Mouse (Mus musculus): Measurements from ENCODE around the gene Eif4e. TPM values are rescaled to one million over a fixed set of nuclear protein-coding genes. Genes with fewer than 3 reads are reported as not detected.
"Not testable (repeated sequence)": the region's sequence is repeated elsewhere in the genome, so short reads cannot be mapped to it uniquely, and the experiment has no call there.

Eif4e gene
- total RNA-seq, 2 experiments from 2014 or later = 119 to 137 TPM

DNA sequence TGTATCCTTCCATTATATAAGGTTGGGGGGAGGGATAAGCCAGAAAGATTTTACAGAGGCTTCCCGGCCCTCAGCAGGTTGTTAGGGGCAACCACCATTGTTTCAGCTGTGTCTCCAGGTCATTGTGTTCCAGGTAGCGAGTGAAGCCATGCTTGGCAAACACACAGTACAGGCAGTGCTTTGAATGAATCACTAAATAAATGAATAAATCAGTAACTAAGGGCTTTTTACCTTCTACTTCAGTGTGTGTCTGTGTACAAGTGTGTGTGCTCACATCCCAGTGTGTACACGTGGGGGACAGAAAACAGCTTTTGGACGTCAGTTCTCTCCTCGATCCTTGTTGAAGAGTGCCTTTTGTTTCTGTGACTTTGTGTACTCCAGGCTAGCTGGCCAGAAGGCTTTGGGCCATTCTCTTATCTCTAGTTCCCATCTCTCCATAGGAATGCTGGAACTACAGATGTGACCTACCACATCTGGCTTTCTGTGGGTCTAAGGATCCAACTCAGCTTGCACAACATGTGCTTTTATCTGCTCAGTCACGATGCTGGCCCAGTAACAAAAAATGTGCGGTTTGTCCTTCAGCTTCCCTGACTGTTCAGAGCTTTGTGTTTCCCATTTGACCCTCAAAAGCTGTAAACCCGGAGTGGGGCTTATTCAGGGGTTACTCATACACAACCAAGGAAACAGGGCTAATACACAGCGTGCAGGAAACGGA lies 10.2 kb upstream of the Eif4e start:
- no peak for DNase-seq (ENCODE audit: low spot score)

DNA sequence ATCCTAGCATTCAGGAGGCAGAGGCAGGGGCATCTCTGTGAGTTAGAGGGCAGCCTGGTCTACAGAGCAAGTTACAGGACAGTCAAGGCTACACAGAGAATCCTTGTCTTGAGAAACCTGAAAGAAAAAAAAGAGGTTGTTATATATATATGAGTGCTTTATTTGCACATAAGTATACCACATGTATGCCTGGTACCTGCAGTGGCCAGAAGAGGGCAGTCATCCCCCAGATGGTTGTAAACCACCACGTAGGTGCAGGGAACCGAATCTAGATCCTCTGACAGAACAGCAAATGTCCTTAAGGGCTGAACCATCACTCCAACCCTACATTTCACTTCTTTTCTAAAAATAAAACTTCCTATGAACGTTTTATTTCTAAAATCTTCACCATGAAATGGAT lies 8.1 kb upstream of the Eif4e start:
- no peak for DNase-seq (ENCODE audit: low spot score)

DNA sequence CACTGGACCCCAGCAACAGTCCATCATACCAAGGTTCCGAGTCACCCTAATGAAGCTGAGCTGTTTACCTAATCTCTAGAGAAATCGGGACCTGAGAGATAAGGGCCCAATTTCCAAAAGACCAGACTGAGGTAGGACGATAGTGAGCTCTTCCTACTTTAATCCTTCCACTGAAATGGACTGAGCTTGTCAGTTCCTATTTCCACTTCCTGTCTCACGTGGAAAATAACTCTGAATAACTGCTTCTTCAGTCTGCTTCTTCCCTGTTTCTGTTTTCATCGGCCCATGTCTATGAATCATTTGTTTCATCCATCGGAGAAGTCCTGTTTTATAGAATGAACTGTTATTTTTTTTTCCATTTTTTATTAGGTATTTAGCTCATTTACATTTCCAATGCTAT lies 6.8 kb upstream of the Eif4e start:
- DNase-seq (ENCODE audit: low spot score) = no peak

DNA sequence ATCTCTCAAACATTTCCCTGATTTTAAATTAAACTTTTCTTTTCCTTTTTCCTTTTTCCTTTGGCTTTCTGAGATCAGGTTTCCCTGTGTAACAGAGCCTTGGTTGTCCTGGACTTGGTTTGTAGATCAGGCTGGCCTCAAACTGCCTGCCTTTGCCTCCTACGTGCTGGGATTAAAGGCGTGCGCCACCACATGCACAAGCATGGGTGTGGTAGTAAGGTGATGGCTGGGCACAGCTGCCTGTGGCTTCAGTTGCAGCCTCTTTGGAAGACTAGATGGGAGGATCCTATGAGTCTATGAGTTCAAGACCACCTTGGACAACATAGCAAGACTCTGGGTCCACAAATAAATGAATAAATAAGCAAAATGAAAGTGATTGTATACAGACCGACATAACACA lies 2.0 kb upstream of the Eif4e start:
- DNase-seq (ENCODE audit: low spot score) = no peak

DNA sequence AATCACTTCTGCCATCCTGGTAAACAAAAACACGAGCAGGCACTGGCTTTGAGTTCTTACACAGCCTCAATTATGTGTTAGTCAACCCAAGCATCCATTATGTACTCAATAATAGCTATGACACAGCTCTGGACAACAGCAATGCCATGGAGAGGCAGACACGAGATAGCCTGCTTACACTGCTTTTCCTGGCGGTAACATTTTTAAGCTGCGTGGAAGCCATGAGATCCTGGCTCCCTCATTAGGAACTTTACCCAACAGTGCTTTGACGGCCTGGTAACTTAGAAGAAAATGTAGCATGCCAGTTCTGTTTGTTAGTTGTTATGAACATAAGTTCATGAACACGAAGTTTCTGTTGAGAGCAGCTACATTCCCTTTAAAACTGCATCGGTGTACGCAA lies 485 bp upstream of the Eif4e start:
- no peak for DNase-seq (ENCODE audit: low spot score)

DNA sequence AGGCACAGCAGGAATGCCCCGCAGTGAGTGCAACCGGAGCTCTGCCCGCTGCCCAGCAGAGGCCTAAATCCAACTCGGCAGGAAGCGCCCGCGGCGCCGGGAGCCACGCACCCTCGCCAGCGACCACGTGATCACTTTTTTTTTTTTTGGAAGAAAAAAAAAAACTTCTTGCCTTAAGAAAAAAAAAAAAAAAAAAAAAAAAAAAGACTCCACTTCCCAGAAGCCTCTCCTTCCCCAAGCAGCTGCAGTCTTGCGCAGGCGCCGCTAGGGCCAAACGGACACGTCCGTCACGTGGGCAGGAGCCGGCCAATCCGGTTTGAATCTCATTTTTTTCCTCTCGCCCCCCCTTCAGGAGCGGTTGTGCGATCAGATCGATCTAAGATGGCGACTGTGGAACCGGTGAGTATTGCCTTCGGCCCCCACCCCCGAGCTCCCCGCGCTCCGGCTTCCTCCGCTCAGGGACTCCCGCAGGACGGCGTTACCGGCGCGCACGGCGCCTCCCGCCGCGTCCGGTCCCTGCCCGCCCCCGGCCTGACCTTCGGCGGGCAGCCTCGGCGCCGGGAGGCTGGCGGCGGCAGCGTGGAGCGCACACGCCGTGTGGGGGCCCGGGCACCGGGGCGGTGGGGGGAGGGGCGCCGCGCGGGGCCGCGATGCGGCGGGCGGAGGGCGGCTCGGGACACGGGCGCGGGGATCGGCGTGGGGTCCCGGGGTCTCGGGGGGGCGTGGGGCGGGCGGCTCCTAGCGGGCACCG lies 1.1 kb downstream of the Eif4e start:
- peak; percentile 99 for DNase-seq (ENCODE audit: low spot score)

DNA sequence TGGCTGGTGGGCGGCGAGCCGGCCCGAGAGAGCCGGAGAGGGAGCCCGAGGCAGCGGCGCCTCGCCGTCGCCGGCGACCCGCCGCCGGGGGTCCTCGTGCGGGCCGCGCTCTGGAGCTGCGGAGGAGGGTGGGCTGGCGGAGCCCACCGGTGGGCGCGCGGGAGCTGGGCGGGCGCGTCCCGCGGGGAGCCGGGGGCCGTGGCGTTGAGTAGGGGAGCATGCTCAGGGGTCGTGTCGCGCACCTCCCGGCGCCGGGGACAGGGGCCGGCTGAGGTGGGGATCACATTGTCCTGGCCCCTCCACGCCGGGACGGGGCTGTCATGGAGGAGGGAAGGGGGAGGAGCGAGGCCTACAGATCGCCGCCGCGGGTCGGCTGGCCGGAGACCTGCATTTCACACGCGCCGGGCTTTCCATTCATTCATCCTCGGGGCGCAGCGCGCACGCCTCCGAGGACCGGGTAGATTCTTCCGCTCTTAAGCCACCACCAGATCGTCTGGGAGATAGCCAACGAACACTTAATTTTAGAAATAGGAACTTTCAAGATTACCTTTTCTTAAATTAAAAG lies 1.8 kb downstream of the Eif4e start:
- DNase-seq (ENCODE audit: low spot score) = peak; percentile 61

DNA sequence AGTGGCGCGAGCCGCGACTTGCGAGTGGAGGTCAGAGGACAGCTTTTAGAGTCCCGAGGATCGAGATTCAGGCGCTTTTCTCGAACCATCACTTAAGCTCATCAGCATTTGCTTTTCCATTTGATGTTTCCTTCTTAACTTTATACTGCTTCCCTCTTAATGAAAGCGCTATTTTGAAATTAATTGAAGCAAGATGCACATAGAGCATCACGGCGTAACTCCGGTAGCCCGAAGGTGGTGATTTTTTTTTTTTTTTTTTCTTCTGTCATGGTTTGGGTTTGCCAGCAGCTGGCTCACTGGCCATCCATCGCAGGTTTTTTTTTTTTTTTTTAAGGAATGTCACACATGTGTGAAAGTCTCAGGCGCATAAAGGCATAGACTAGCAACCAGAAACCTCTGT lies 2.3 kb downstream of the Eif4e start:
- no peak for DNase-seq (ENCODE audit: low spot score)

DNA sequence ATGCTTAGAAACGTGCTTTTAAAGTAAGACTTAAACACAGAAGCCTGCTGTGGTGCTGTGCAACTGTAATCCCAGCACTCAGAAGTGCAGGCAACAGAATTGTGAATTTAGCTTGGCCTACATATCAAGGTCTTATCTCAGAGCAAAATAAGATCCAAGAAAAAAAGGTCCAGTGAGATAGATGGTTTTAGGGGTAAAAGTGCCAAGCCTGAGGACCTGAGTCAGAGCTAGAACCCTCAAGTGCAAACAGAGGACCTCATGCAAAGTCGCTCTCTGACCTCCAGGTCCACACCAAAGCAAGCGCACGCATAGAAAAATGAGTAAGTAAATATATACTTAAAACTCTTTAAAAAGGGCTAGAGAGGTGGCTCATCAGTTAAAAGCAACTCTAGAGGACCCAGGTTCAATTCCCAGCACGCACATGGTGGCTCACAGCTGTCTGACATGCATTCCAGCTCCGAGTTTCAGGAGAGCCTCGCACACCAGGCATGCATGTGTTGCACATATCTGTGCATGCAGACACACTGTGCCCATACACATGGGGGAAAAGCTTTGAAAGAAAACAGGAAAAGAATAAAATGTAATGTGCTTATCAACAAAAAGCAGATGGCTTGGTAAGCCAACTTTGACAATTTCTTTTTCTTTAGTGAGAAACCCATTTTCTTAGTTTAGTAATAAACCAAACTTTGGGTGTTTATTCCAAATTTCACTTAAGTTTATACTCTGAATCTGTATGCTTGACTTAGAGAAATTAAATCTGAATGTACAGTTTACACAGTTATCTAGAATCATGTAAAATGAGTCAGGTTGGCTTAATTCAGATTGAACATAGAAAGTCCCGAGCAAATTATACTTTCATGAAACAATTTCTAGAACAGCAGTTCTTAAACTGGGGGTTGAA lies 4.8 kb downstream of the Eif4e start:
- DNase-seq (ENCODE audit: low spot score) = no peak

DNA sequence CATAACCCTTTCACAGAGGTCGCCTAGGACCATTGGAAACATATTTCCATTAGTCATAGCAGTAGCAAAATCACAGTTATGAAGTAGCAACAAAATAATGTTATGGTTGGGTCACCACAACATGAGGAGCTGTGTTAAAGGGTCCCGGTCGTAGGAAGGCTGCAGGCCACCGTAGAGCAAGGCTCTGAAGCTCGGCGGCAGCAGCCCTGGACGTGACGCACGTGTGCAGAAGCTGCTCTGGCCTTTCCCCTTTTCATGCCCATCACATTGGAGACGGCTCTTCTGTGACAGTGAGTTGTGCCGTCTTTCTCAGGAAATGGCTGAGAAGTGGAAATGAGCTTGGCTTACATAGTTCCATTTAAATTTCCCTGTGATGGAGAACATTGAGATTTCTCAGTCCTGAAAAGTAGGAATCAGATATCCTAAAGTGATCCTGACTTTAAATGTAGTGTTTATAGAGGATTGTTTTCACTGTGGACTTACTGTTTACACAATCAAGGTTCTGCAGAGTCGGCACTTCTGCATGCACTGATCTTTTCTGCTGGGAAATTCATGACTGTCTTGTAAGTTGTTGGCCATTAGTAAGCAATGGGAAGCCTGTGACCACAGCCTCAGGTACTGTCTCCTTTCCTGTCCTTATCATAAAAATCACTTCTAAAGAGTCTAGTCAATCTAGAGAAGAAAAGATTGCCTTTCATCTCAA lies 5.7 kb downstream of the Eif4e start:
- DNase-seq (ENCODE audit: low spot score) = no peak

DNA sequence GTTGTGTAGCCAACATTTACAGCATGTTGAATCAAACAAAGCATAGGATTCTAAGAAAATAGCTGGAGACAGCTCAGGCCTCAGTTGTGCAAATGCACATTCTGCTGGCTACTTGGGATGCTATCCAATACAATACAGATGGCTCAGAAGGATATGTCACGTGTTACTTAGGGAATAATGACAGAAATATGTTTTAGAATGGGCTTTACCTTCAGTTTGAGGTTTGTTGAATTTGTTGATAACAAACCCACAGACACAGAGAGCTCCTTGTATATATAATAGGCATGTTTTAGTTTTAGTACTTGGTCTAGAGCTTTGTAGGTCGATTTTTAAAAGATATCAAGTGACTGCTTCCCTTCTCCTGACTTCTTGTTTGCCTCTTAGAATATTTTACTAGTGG lies 6.8 kb downstream of the Eif4e start:
- no peak for DNase-seq (ENCODE audit: low spot score)

DNA sequence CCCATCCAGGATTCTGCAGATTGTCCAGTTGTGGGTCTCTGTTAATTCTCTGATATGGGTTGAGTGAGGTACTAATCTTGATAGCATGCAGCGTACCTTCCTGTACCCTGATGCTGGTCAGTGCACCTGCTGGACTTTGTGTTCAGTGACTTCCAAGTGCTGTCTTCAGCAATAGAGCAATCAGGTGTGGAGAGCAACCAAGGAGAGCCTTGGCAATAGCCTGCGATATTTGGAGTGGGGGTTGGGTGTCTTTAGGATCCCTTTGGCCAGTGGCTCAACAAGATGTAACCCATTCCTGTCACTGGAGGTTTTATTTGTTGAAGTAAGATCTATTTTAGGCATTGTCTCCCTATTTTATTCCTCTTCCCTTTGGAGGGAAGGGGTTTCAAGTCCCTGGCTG lies 10.1 kb downstream of the Eif4e start:
- DNase-seq (ENCODE audit: low spot score) = no peak

DNA sequence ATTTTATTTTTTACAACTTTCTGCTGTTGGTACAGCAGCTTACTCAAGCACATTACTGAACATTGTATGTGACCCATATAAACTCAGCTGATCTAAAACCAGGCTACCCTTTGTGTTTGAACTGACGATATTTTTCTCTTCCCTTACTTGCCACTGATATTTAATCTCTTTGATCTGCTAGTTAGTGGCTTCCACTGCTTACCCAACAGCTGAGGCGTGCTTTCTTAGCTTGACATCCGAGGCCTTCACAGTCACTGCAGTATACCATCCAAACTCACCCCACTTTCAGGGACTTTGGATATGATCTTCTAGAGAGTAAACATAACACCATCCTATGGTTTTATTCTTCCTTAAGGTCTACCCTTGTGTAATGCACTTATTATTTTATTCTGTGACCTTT lies 16.6 kb downstream of the Eif4e start:
- DNase-seq (ENCODE audit: low spot score) = no peak

DNA sequence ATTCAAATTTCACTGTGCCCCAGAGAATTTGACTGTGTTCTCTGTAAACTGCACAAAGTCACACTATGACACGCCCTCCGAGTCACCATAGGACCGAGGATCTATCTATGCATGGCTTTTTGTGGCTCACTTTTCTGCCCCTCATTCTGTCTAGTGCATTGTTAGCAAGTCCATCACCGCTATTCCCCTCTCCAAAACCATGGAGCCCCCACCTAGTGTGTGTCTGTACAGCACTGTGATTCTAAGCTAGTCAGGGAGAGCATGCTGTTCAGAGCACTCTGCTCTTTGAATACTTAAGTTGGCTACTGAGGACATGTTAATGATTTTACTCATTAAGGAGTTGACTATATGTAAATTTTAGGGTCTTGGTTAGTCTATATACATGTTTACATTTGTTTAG lies 18.1 kb downstream of the Eif4e start:
- DNase-seq (ENCODE audit: low spot score) = no peak

DNA sequence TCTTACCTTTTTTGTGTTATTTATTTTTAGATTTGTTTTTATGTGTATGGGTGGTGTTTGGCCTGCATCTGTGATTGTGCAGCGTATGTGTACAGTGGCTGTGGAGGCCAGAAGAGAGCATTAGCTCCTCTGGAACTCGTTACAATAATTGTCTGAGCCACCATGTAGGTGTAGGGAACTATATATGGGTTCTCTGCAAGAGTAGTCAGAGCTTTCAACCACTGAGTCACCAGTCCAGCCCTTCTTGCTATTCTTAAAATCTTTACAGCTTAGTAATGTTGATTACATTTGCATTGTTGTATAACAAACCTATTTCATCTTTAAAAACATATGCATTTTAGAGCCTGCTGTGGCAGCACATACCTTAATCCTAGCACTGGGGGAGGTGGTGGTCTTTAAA lies 20.7 kb downstream of the Eif4e start:
- no peak for DNase-seq (ENCODE audit: low spot score)

DNA sequence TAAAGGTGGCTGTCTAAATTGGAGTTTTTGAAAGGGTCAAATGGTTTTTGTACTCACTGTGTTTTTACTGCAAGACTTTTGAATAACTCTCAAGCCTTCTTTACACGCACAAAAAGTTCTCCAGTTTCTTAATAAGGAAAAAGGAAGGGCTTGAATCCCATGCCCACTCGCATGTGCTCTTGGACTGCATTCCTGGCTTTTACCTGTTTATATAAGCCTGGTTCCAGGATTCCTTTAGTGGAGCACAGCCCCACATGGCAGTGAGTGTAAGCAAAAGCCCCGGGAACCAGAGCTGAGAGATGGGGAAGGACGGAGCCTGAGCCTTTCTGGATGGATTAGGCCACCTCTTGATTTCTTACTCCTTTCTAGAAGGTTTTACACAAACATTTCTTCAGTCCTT lies 23.1 kb downstream of the Eif4e start:
- DNase-seq (ENCODE audit: low spot score) = no peak

DNA sequence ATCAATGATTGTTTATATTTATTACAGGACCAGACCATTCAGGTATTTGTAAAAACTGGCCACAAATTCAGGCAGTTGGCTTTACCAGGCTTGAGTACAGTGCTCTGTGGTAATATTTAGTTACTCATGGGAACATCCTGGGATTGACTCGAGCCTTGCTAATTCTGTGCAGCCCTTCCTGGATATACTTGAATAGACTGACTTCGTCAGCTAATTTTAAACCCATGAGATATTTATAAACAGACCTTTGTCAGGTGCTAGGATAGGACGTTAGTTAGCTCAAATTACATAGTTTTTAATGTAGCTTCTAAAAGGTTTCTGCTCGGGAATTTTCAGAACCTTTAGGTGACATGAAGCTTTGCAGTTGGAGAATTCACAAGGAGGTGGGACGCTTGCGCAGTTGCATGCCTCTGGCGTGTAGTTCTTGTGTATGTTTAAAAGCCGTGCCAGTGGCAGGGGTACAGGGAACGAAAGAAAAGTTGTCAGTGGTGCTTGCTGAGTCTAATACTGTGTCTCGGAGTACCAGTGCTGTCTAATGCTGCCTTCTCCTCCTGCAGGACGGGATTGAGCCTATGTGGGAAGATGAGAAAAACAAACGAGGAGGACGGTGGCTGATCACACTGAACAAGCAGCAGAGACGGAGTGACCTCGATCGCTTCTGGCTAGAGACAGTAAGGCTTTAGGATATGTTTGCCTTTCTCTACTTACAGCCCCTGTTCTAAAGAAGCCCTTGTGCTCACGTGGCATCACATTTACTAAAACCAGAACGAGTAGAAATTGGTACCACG lies 24.6 kb downstream of the Eif4e start:
- DNase-seq (ENCODE audit: low spot score) = peak; percentile 39

DNA sequence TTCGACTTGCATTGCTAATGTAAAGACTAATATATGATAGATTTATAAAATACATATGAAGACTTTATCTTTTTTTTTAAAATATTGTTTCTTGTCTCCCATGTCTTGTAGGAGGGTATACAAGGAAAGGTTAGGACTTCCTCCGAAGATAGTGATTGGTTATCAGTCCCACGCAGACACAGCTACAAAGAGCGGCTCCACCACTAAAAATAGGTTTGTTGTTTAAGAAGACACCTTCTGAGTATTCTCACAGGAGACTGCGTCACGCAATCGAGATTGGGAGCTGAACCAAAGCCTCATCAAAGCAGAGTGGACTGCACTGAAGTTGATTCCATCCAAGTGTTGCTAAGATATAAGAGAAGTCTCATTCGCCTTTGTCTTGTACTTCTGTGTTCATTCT lies 29.3 kb downstream of the Eif4e start:
- not testable (repeated sequence) for DNase-seq (ENCODE audit: low spot score)

DNA sequence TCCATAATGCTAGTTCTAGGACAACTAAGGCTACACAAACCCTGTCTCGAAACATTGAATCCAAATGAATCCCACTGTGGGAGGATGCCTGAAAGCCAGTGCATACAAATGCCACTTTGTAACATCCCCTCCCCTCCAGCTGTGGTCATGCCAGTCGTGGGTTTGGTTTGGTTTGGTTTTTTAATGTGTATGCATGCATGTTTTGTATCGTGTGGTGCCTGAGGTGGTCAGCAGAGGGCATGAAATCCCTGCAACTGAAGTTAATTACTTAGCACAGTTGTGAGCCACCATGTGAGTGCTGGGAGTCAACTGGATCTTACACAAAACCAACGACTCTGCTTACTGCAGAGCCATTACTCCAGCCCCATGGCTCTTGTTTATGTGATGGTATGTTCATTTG lies 32.5 kb downstream of the Eif4e start:
- DNase-seq (ENCODE audit: low spot score) = peak; percentile 12

DNA sequence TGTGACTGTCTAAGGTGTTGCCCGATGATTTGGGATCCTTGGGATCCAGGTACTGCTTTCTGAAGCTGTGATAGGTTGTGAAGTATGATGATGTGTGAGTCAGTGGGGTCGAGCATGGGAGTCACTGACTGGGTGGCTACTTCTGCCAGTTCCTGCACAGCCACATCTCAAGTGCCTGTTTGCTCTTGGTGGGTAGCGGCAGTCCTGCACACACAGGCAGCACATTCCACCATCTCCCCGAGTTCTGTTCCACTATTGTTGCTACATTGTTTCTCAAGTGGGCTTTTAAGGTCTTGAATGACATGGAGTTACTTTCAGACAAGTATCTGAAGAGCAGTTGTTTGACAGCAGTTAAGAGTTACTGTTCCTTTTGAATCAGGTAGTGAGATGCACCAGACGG lies 34.3 kb downstream of the Eif4e start:
- no peak for DNase-seq (ENCODE audit: low spot score)

DNA sequence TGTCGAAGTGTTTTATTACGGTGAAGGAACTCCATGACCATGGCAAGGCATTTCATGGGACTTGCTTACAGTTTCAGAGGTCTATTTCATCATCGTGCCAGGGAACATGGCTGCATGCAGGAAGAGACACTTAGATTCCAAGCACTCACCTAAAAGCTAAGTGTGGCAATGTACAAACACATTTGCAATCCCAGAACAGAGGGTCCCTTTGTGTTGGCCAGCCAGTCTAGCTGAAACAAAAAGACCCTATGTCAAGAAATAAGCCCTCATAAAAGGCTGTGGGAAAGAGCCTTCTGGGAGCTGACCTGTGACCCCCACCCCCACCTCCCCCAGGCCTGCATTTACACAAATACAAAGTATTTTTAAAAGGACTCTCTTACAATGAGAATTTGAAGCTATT lies 34.9 kb downstream of the Eif4e start:
- DNase-seq (ENCODE audit: low spot score) = no peak

Data from gastrocnemius, adult 18-20 months (tissue).